Mouse (Mus musculus) ovary, adult 18-20 months (tissue): Measurements from ENCODE around the gene Gm49391.
"Not testable (repeated sequence)": the region's sequence is repeated elsewhere in the genome, so short reads cannot be mapped to it uniquely, and the experiment has no call there.

Experiments
- DNase-seq: peaks from one replicate; pipeline ENCODE4 v3.0.0; 2022; ENCODE audit warnings: low spot score, mixed read lengths

Gene Gm49391

GRCm38 (mm10) chr13:60936500-60936901 is at the start of gene Gm49391, which contains the start of gene Ctla2a:
Gm49391 (minus strand) TSS chr13:60936571.
Ctla2a (minus strand) TSS chr13:60936625.
- peak; percentile 3 for DNase-seq

GRCm38 (mm10) chr13:60972319-60972718 is 35.9 kb upstream of the Gm49391 start:
- DNase-seq: not testable (repeated sequence)

GRCm38 (mm10) chr13:60963985-60964384 is 27.6 kb upstream of the Gm49391 start:
- not testable (repeated sequence) for DNase-seq

GRCm38 (mm10) chr13:60961706-60962105 is 25.3 kb upstream of the Gm49391 start:
- no peak for DNase-seq

GRCm38 (mm10) chr13:60941884-60942283 is 5.5 kb upstream of the Gm49391 start, which contains the start of gene Tpbpa:
Tpbpa (minus strand) TSS chr13:60941984.
- not testable (repeated sequence) for DNase-seq

- DNase-seq: not testable (repeated sequence)
Observed at GRCm38 (mm10) chr13:60935490-60935889, 881 bp downstream of the Gm49391 start, which contains the start of gene Gm49393. Gm49393 (minus strand) TSS chr13:60935590.

- DNase-seq: not testable (repeated sequence)
Observed at GRCm38 (mm10) chr13:60904780-60905179, 31.6 kb downstream of the Gm49391 start, which contains the start of gene Tpbpb. Tpbpb (minus strand) TSS chr13:60904880.

- peak; percentile 28 for DNase-seq
Observed at GRCm38 (mm10) chr13:60897328-60897727, 39.0 kb downstream of the Gm49391 start, which contains the start of gene Ctla2b. Ctla2b (minus strand) TSS chr13:60897447.

GRCm38 (mm10) chr13:60896794-60897193 is 39.6 kb downstream of the Gm49391 start, which contains the start of gene Gm49392:
Gm49392 (minus strand) TSS chr13:60896894.
- DNase-seq: not testable (repeated sequence)

- no peak for DNase-seq
Observed at GRCm38 (mm10) chr13:60895406-60896160, 40.8 kb downstream of the Gm49391 start.

- no peak for DNase-seq
Observed at GRCm38 (mm10) chr13:60892301-60892700, 44.1 kb downstream of the Gm49391 start.

GRCm38 (mm10) chr13:60864281-60864680 is 72.1 kb downstream of the Gm49391 start, which contains the start of gene 4930486L24Rik:
4930486L24Rik (minus strand) TSS chr13:60864475.
- DNase-seq: no peak

- no peak for DNase-seq
Observed at GRCm38 (mm10) chr13:60848241-60849120, 87.9 kb downstream of the Gm49391 start.
